Mouse (Mus musculus): ENCODE results near the gene Nsmce4a. TPM values are rescaled to one million over a fixed set of nuclear protein-coding genes. Genes with fewer than 3 reads are reported as not detected.

Gene Nsmce4a
- polyA plus RNA-seq, 1 experiment from 2014 or later, result 101 TPM

GRCm38 (mm10) chr7:130518213-130519095 lies 54.5 kb downstream of the Nsmce4a start:
- Histone ChIP-seq H3K36me3 (ENCODE audit: control insufficient read depth, insufficient read depth) (no peaks in the 10 kb centered on the region; the same call in 1 of the 2 replicates), H3K9me3 (ENCODE audit: control insufficient read depth) (no peaks in the 10 kb centered on the region), H3K4me1 (replicated peaks; ENCODE audit: control insufficient read depth, insufficient read depth, low read length) (no peaks in the 10 kb centered on the region), H3K4me2 (replicated peaks; ENCODE audit: low read depth) (peak overlapping the region; percentile 95), H3K4me3 (ENCODE audit: low read depth, low read length) (peak overlapping the region; percentile 96), H3K9ac (ENCODE audit: low read depth, low read length) (peak overlapping the region; percentile 82), H3K27me3 (replicated peaks; ENCODE audit: control insufficient read depth, insufficient read depth, low read length) (no peaks in the 10 kb centered on the region), H3K27ac (ENCODE audit: low read depth, low read length) (peak overlapping the region; percentile 93)
- TF ChIP-seq CTCF (IDR thresholded peaks at IDR 0.05; ENCODE audit: low read depth), result no peak
- no peak for ATAC-seq
- 24% methylated on average over 26 of the region's 26 CpGs for WGBS

- H3K4me2 ChIP-seq (replicated peaks; ENCODE audit: low read depth), result no peak overlapping the region
- no peak for TF ChIP-seq CTCF (IDR thresholded peaks at IDR 0.05; ENCODE audit: low read depth)
- H3K9ac ChIP-seq (ENCODE audit: low read depth, low read length), result no peak overlapping the region
- WGBS, result 93% methylated on average over 5 of the region's 5 CpGs
- H3K4me3 ChIP-seq (ENCODE audit: low read depth, low read length), result no peak overlapping the region
- H3K27me3 ChIP-seq (replicated peaks; ENCODE audit: control insufficient read depth, insufficient read depth, low read length), result no peaks in the 10 kb centered on the region
- no peak overlapping the region for H3K27ac ChIP-seq (ENCODE audit: low read depth, low read length)
- ATAC-seq, result no peak
- no peaks in the 10 kb centered on the region for H3K9me3 ChIP-seq (ENCODE audit: control insufficient read depth)
- H3K4me1 ChIP-seq (replicated peaks; ENCODE audit: control insufficient read depth, insufficient read depth, low read length), result no peaks in the 10 kb centered on the region
- peaks cover 37% of the 10 kb centered on the region for H3K36me3 ChIP-seq (ENCODE audit: control insufficient read depth, insufficient read depth)
These were observed 62.7 kb downstream of the Nsmce4a start for GRCm38 (mm10) chr7:130510243-130510642.

GRCm38 (mm10) chr7:130503006-130503405 lies 69.9 kb downstream of the Nsmce4a start:
- peaks cover 41% of the 10 kb centered on the region for H3K36me3 ChIP-seq (ENCODE audit: control insufficient read depth, insufficient read depth)
- H3K4me1 ChIP-seq (replicated peaks; ENCODE audit: control insufficient read depth, insufficient read depth, low read length), result no peaks in the 10 kb centered on the region
- no peak overlapping the region for H3K4me2 ChIP-seq (replicated peaks; ENCODE audit: low read depth)
- ATAC-seq, result no peak
- no peaks in the 10 kb centered on the region for H3K9me3 ChIP-seq (ENCODE audit: control insufficient read depth)
- no peak overlapping the region for H3K4me3 ChIP-seq (ENCODE audit: low read depth, low read length)
- no peak for TF ChIP-seq CTCF (IDR thresholded peaks at IDR 0.05; ENCODE audit: low read depth)
- 94% methylated on average over 5 of the region's 5 CpGs for WGBS
- no peak overlapping the region for H3K27ac ChIP-seq (ENCODE audit: low read depth, low read length)
- H3K9ac ChIP-seq (ENCODE audit: low read depth, low read length), result no peak overlapping the region
- H3K27me3 ChIP-seq (replicated peaks; ENCODE audit: control insufficient read depth, insufficient read depth, low read length), result no peaks in the 10 kb centered on the region

GRCm38 (mm10) chr7:130501499-130501898 lies 71.4 kb downstream of the Nsmce4a start:
- H3K4me2 ChIP-seq (replicated peaks; ENCODE audit: low read depth), result no peak overlapping the region
- WGBS, result 72% methylated on average over 1 of the region's 1 CpGs
- no peaks in the 10 kb centered on the region for H3K27me3 ChIP-seq (replicated peaks; ENCODE audit: control insufficient read depth, insufficient read depth, low read length)
- ATAC-seq, result no peak
- no peak for TF ChIP-seq CTCF (IDR thresholded peaks at IDR 0.05; ENCODE audit: low read depth)
- H3K9me3 ChIP-seq (ENCODE audit: control insufficient read depth), result no peaks in the 10 kb centered on the region
- H3K27ac ChIP-seq (ENCODE audit: low read depth, low read length), result no peak overlapping the region
- peaks cover 34% of the 10 kb centered on the region for H3K36me3 ChIP-seq (ENCODE audit: control insufficient read depth, insufficient read depth)
- no peak overlapping the region for H3K4me3 ChIP-seq (ENCODE audit: low read depth, low read length)
- H3K9ac ChIP-seq (ENCODE audit: low read depth, low read length), result no peak overlapping the region
- no peaks in the 10 kb centered on the region for H3K4me1 ChIP-seq (replicated peaks; ENCODE audit: control insufficient read depth, insufficient read depth, low read length)

GRCm38 (mm10) chr7:130493346-130493745 lies 79.6 kb downstream of the Nsmce4a start:
- no peak overlapping the region for H3K4me2 ChIP-seq (replicated peaks; ENCODE audit: low read depth)
- H3K4me1 ChIP-seq (replicated peaks; ENCODE audit: control insufficient read depth, insufficient read depth, low read length), result no peaks in the 10 kb centered on the region
- no peak overlapping the region for H3K9ac ChIP-seq (ENCODE audit: low read depth, low read length)
- no peak overlapping the region for H3K27ac ChIP-seq (ENCODE audit: low read depth, low read length)
- no peaks in the 10 kb centered on the region for H3K9me3 ChIP-seq (ENCODE audit: control insufficient read depth)
- no peak overlapping the region for H3K4me3 ChIP-seq (ENCODE audit: low read depth, low read length)
- H3K36me3 ChIP-seq (ENCODE audit: control insufficient read depth, insufficient read depth), result peaks cover 10% of the 10 kb centered on the region
- WGBS, result 81% methylated on average over 3 of the region's 3 CpGs
- ATAC-seq, result no peak
- TF ChIP-seq CTCF (IDR thresholded peaks at IDR 0.05; ENCODE audit: low read depth), result no peak
- H3K27me3 ChIP-seq (replicated peaks; ENCODE audit: control insufficient read depth, insufficient read depth, low read length), result no peaks in the 10 kb centered on the region

- Histone ChIP-seq H3K4me2 (replicated peaks; ENCODE audit: low read depth) (no peak overlapping the region), H3K4me1 (replicated peaks; ENCODE audit: control insufficient read depth, insufficient read depth, low read length) (no peaks in the 10 kb centered on the region), H3K36me3 (ENCODE audit: control insufficient read depth, insufficient read depth) (0 out of 2 replicates have a peak, but pooled peaks cover 6% of the 10 kb centered on the region), H3K27ac (ENCODE audit: low read depth, low read length) (no peak overlapping the region), H3K27me3 (replicated peaks; ENCODE audit: control insufficient read depth, insufficient read depth, low read length) (no peaks in the 10 kb centered on the region), H3K9ac (ENCODE audit: low read depth, low read length) (no peak overlapping the region), H3K9me3 (ENCODE audit: control insufficient read depth) (no peaks in the 10 kb centered on the region), H3K4me3 (ENCODE audit: low read depth, low read length) (no peak overlapping the region)
- no peak for TF ChIP-seq CTCF (IDR thresholded peaks at IDR 0.05; ENCODE audit: low read depth)
- ATAC-seq, result no peak
These were observed 80.9 kb downstream of the Nsmce4a start for GRCm38 (mm10) chr7:130492026-130492425.

Other genes starting within 250 kb of the Nsmce4a start
- 59.4 and 60.8 TPM in 2 replicates for gene Ate1, start 52.7 kb downstream of the Nsmce4a start, polyA plus RNA-seq (2015; fragmentation: Nextera tagmentation; extraction: Ambion mirVana)
- gene Tacc2, start 4.3 kb upstream of the Nsmce4a start, polyA plus RNA-seq (2015; fragmentation: Nextera tagmentation; extraction: Ambion mirVana), result 27.7 TPM in 2 replicates
- not detected in 2 replicates for gene Btbd16, start 201.0 kb upstream of the Nsmce4a start, polyA plus RNA-seq (2015; fragmentation: Nextera tagmentation; extraction: Ambion mirVana)